Mouse (Mus musculus) brain, adult 2 months (tissue): Measurements from ENCODE around the gene Olfr406.

Experiments
- DNase-seq: peaks from one replicate; pipeline ENCODE4 v3.0.0; 2011; ENCODE audit warnings: low read depth, low spot score

Gene Olfr406

GRCm38 (mm10) chr11:74259508-74259907, at the start of gene Olfr406:
Gene Olfr406 (plus strand): TSS chr11:74259808.
- no peak for DNase-seq

DNA sequence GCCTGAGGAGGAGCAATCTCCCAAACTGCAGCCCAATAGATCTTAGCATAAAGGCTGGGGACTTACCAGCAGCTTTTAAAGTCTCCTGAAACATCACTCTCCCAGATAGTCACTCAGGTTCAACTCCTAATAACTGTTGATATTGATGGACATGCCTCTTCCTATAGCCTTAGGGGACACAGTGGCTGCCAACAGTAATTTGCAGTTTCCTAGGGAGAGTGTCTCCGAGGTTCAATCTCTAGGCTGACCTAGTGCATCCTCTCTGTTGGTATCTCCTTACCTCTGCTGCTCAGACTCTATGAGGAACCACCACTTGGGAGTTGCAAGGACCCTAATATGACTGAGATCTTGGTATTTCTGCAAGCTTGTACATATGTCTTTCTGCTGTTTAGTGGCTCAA, 48.3 kb upstream of the Olfr406 start, which contains the start of gene Olfr43:
TSS of gene Olfr43 (minus strand) at position 101 of the 400 bp plus-strand sequence.
- no peak for DNase-seq

DNA sequence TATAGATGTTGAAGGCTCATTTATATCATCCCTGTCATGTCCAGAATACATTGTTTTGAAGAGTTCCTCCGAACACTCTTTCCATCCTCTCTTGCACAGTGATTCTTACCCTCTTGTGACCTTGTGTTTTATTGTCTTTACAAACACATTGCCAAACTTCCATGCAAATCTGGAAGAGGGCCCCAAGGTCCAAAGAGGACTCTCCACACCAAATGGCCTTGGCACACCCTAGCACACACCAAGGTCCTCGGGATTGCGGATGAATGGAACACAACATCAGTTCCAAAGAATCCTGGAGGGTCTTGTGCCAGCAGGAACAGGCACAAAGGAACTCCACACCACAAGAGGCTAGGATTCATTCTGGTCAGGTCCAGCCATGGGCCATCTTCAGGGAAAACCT, 18.4 kb upstream of the Olfr406 start:
- DNase-seq, result no peak

GRCm38 (mm10) chr11:74283436-74283835, 23.8 kb downstream of the Olfr406 start, which contains the start of gene Olfr59:
Gene Olfr59 (plus strand): TSS chr11:74283736.
- no peak for DNase-seq

DNA sequence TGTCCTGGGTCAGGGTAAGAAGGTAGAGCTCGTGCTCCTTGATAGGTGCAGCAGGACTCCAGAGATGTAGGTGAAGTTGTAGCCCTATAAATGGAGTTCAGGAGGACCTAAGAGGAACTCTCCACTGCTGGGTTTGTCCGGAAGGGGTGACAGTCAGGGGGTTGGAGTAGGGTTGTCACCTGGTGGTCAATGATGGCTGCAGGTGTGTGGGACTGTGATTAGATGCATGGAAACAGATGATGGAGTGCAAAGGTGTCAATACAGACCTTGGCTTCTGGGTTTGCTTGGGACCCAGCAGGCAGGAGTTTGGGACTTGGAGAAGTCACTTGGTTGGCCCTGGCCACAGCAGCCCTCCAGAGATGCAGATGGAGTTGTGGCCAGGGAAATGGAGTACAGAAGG, 27.6 kb downstream of the Olfr406 start:
- DNase-seq, result no peak
